Mouse (Mus musculus): Measurements from ENCODE around the gene Tmem220. TPM values are rescaled to one million over a fixed set of nuclear protein-coding genes. Genes with fewer than 3 reads are reported as not detected.

The Tmem220 gene
- polyA plus RNA-seq, 2 experiments = 1.2 to 1.7 TPM

DNA sequence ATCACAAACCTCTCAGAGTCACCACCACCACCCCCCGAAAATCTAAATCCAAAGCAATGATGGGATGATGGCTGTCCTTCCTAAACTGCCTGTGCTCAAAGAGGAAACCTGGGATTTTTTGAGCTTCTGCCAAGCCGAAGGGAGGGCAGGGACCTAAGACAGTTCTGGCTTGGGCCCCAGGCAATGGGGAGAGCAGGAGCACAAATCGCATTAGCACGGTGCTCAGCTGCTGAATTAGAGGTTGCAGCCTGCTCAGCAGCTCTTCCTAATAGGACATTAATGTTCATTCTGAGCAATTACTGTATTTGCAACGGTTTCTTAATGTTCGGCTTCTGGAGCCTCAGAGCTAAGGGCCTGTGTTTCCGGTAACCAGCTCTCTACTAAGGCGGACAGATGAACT, 17.0 kb upstream of the Tmem220 start:
- no peak overlapping the region for H3K4me2 ChIP-seq (replicated peaks; ENCODE audit: low read depth, low read length, severe bottlenecking)
- no peak overlapping the region for H3K4me3 ChIP-seq (replicated peaks; ENCODE audit: low read length)
- WGBS = 76% methylated on average over 8 of the region's 8 CpGs

DNA sequence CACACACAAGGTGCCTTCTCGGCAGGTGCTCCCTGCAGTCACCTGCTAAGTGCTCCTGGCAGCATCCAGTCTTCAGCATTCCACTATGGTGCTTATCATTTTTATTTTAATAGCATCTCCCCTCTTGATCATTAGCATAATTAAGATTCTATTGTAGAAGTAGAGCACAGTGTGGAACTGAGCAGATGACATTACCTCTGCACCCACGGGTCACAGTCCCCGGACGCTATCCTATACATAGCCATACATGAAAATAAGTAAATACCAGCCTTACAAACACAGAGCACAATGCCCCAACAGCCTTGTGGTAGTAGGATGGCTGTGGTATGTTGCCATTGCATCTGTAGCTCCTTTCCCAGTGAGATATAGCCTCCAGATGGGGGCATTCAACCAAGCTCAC, 16.4 kb upstream of the Tmem220 start:
- 93% methylated on average over 4 of the region's 4 CpGs for WGBS
- H3K9ac ChIP-seq (ENCODE audit: low read depth, low read length, severe bottlenecking) = no peak overlapping the region

More for the DNA sequence above, 17.0 kb upstream of the Tmem220 start:
- no peaks in the 10 kb centered on the region for H3K27me3 ChIP-seq (ENCODE audit: control insufficient read depth, insufficient read depth, low read length)
- peaks cover 4% of the 10 kb centered on the region; the same call in 1 of the 2 replicates for H3K4me1 ChIP-seq (ENCODE audit: control insufficient read depth, insufficient read depth, low read length)
- no peak for TF ChIP-seq POLR2A (IDR thresholded peaks at IDR 0.05; ENCODE audit: borderline replicate concordance, extremely low read depth, insufficient read depth, insufficient read length)
- H3K27ac ChIP-seq (replicated peaks; ENCODE audit: low read depth, low read length) = no peak overlapping the region
- ATAC-seq (ENCODE audit: low FRiP score, low read depth) = no peak
- no peak overlapping the region for H3K9ac ChIP-seq (ENCODE audit: low read depth, low read length, severe bottlenecking)
- no peak for DNase-seq (ENCODE audit: low spot score)
- no peaks in the 10 kb centered on the region for H3K36me3 ChIP-seq (ENCODE audit: control insufficient read depth, insufficient read depth, low read length)
- H3K9me3 ChIP-seq (ENCODE audit: control insufficient read depth, low read length) = no peaks in the 10 kb centered on the region

DNA sequence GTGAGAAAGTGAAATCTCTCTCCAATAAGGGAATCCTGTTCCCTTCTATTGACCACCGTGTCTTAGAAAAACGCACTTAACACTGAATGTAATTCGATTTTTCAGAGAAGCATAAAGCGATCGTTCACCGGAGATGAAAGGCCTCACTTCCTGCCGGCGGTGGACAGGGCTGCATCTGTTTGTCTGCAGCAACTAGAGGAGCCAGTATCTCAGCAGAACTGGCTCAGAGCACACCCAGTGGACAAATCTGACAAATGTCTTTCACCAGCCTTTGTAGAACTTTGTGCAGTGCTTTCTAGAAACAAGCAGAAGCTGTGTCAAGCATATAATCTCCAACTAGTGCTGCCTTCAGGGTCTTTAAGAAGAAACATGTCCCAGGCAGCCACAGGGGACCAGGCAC, 14.5 kb upstream of the Tmem220 start:
- Histone ChIP-seq H3K4me3 (replicated peaks; ENCODE audit: low read length) (no peak overlapping the region), H3K27ac (replicated peaks; ENCODE audit: low read depth, low read length) (no peak overlapping the region), H3K9me3 (ENCODE audit: control insufficient read depth, low read length) (no peaks in the 10 kb centered on the region), H3K36me3 (ENCODE audit: control insufficient read depth, insufficient read depth, low read length) (no peaks in the 10 kb centered on the region), H3K4me1 (ENCODE audit: control insufficient read depth, insufficient read depth, low read length) (peaks cover 4% of the 10 kb centered on the region; the same call in 1 of the 2 replicates), H3K9ac (ENCODE audit: low read depth, low read length, severe bottlenecking) (no peak overlapping the region), H3K27me3 (ENCODE audit: control insufficient read depth, insufficient read depth, low read length) (no peaks in the 10 kb centered on the region), H3K4me2 (replicated peaks; ENCODE audit: low read depth, low read length, severe bottlenecking) (0 out of 2 replicates have a peak overlapping the region, but pooled peaks have one; percentile 19)
- no peak for TF ChIP-seq POLR2A (IDR thresholded peaks at IDR 0.05; ENCODE audit: borderline replicate concordance, extremely low read depth, insufficient read depth, insufficient read length)
- ATAC-seq (ENCODE audit: low FRiP score, low read depth) (no peak), DNase-seq (ENCODE audit: low spot score) (peak; percentile 60)
- WGBS = 5% methylated on average over 8 of the region's 8 CpGs

More for the DNA sequence above, 16.4 kb upstream of the Tmem220 start:
- no peak for TF ChIP-seq POLR2A (IDR thresholded peaks at IDR 0.05; ENCODE audit: borderline replicate concordance, extremely low read depth, insufficient read depth, insufficient read length)
- no peaks in the 10 kb centered on the region for H3K9me3 ChIP-seq (ENCODE audit: control insufficient read depth, low read length)
- H3K4me3 ChIP-seq (replicated peaks; ENCODE audit: low read length) = no peak overlapping the region
- no peaks in the 10 kb centered on the region for H3K27me3 ChIP-seq (ENCODE audit: control insufficient read depth, insufficient read depth, low read length)
- H3K27ac ChIP-seq (replicated peaks; ENCODE audit: low read depth, low read length) = no peak overlapping the region
- H3K4me1 ChIP-seq (ENCODE audit: control insufficient read depth, insufficient read depth, low read length) = peaks cover 4% of the 10 kb centered on the region; the same call in 1 of the 2 replicates
- DNase-seq (ENCODE audit: low spot score) (no peak), ATAC-seq (ENCODE audit: low FRiP score, low read depth) (no peak)
- no peaks in the 10 kb centered on the region for H3K36me3 ChIP-seq (ENCODE audit: control insufficient read depth, insufficient read depth, low read length)
- no peak overlapping the region for H3K4me2 ChIP-seq (replicated peaks; ENCODE audit: low read depth, low read length, severe bottlenecking)

DNA sequence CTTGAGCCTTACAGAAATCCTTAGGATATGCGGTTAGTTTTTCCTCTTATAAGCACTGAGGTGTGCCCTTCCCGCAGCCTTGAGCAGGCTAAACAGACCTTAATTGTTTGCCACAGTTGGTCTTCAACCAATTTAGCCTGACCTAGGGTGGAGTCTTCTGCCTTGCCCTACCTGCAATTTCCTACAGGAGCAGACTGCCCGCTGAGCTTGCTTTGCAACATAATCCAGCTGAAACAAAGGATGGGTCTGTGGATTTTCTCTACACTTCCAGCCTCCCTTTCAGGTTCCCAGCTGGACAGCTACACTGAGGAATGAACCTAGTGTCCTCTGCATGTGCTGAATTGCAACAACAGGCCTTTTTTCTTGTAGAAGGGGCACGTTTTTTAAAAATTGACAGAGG, 13.3 kb upstream of the Tmem220 start:
- Histone ChIP-seq H3K4me2 (replicated peaks; ENCODE audit: low read depth, low read length, severe bottlenecking) (no peak overlapping the region), H3K4me3 (replicated peaks; ENCODE audit: low read length) (no peak overlapping the region), H3K27me3 (ENCODE audit: control insufficient read depth, insufficient read depth, low read length) (no peaks in the 10 kb centered on the region), H3K4me1 (ENCODE audit: control insufficient read depth, insufficient read depth, low read length) (peaks cover 4% of the 10 kb centered on the region; the same call in 1 of the 2 replicates), H3K9me3 (ENCODE audit: control insufficient read depth, low read length) (no peaks in the 10 kb centered on the region), H3K36me3 (ENCODE audit: control insufficient read depth, insufficient read depth, low read length) (no peaks in the 10 kb centered on the region), H3K9ac (ENCODE audit: low read depth, low read length, severe bottlenecking) (no peak overlapping the region), H3K27ac (replicated peaks; ENCODE audit: low read depth, low read length) (no peak overlapping the region)
- no peak for TF ChIP-seq POLR2A (IDR thresholded peaks at IDR 0.05; ENCODE audit: borderline replicate concordance, extremely low read depth, insufficient read depth, insufficient read length)
- no peak for DNase-seq (ENCODE audit: low spot score)
- 46% methylated on average over 4 of the region's 4 CpGs for WGBS
- no peak for ATAC-seq (ENCODE audit: low FRiP score, low read depth)

DNA sequence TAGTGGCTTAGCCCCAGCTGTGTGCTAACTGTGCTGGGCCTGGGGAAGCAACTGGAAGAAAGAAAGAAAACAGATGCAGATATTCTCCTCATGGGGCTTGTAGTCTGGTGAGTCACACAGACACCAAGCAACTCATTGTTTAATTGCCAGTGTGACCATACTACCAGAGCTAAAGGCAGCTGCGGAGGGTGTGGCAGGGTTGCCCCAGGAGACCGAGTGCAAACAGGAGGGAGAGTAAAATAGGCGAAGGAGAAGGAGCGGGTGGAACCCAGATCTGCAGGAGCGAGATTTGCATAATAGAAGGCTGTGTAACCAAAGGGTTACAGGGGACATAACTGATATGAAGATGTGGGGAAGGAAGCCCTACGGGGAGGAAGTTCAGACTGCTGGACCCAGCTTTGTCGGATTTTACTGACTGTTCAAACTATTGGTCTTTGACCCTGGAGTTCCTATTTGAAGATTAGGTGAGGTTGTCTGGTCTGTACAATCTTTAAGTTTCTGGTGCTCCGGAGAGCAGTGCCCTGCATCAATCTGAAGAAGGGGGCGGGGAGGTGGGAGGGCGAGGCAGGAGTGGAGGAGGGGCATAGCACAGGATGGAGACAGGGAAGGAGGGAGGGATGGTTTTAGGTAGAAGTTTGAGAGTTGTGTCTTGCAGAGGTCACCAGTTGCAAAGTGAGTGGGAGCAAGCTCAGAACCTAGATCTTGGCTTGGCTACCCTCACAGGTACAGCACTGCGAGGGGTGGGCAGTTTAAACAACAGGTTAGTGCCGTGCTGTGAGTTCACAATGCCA, 7.0 kb upstream of the Tmem220 start:
- Histone ChIP-seq H3K9ac (ENCODE audit: low read depth, low read length, severe bottlenecking) (no peak overlapping the region), H3K27me3 (ENCODE audit: control insufficient read depth, insufficient read depth, low read length) (no peaks in the 10 kb centered on the region), H3K36me3 (ENCODE audit: control insufficient read depth, insufficient read depth, low read length) (no peaks in the 10 kb centered on the region), H3K27ac (replicated peaks; ENCODE audit: low read depth, low read length) (no peak overlapping the region), H3K4me1 (ENCODE audit: control insufficient read depth, insufficient read depth, low read length) (no peaks in the 10 kb centered on the region; the same call in 1 of the 2 replicates), H3K9me3 (ENCODE audit: control insufficient read depth, low read length) (no peaks in the 10 kb centered on the region), H3K4me2 (replicated peaks; ENCODE audit: low read depth, low read length, severe bottlenecking) (no peak overlapping the region), H3K4me3 (replicated peaks; ENCODE audit: low read length) (no peak overlapping the region)
- 9% methylated on average over 12 of the region's 12 CpGs for whole genome bisulfite sequencing
- ATAC-seq (ENCODE audit: low FRiP score, low read depth) = peak; percentile 38
- peak; percentile 10 for DNase-seq (ENCODE audit: low spot score)
- no peak for TF ChIP-seq POLR2A (IDR thresholded peaks at IDR 0.05; ENCODE audit: borderline replicate concordance, extremely low read depth, insufficient read depth, insufficient read length)

All from limb, embryonic 14.5 days (tissue).